Mouse (Mus musculus): ENCODE measurements around the gene Pnn.
"Not testable (repeated sequence)": the region's sequence is repeated elsewhere in the genome, so short reads cannot be mapped to it uniquely, and the experiment has no call there.

The Pnn gene

DNA sequence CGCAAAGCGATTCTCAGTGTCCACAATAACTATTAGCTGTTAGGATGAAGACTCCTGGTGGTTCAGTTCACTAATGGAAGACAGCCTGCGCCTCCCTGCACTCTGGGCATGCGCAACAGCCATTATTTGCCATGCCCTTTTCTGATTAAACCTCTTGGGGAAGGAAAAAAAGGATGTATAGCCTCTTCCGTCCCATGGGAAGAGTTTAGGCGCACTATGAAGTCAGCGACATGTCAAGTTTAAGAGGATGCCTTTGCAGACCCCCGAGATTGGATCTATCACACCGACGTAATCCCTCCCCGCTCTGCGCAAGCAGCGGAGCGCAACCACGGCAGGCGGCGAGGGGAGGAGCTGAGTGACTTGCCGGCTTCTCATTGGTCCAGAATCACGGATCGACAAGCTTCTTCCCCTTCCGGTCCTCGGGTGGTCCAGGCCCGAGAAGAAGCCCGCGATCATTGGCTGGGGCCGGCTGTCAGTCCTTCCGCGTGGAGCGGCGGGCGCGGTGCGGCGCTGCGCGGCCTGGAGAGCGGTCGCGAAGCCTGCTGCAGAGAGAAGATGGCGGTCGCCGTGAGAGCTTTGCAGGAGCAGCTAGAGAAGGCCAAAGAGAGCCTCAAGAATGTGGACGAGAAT lies at the start of gene Pnn:
Gene Pnn, plus strand, starts transcription at position 437 of the 630 bp plus-strand sequence.
- CTCF ChIA-PET: interaction anchor here (0.5 kb wide), 1 partner anchor 111 kb away, joined by 3 read pairs; no protein-coding TSS in a partner anchor

DNA sequence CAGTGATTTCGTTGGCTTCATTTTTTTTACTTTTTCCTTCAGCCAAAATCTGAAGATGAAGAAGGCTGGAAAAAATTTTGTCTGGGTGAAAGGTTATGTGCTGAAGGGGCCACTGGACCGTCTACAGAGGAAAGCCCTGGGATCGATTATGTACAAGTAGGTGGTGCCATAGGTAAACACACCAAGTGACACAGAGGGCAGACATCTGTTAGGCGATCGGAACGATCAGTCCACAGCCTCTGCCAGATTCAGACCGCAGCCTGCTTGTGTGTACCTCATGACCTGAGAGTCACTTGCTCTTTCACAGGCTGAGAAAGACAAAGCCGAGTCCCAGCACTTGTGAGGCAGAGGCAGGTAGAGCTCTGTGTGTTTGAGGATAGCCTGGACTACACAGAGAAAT lies 48.7 kb upstream of the Pnn start:
- CTCF ChIA-PET: no interaction called here

DNA sequence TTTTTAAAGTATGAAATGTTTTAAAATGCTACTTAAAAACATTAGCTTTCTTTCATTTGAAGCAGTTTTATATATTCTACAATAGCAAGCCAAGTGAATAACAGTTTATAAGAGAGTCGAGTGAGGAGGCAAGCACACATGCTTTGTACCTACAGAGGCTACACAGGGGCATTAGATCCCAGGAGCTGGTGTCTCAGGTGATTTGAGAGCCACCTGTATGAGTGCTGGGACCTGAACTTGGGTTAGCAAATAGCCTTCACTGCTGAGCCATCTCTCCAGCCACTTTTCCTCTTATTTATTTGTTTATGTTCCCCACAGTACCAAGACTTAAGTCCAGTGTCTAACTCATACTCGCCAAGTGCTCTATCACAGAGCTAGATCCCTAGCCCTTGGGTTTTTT lies 46.8 kb upstream of the Pnn start:
- CTCF ChIA-PET: no interaction called here

DNA sequence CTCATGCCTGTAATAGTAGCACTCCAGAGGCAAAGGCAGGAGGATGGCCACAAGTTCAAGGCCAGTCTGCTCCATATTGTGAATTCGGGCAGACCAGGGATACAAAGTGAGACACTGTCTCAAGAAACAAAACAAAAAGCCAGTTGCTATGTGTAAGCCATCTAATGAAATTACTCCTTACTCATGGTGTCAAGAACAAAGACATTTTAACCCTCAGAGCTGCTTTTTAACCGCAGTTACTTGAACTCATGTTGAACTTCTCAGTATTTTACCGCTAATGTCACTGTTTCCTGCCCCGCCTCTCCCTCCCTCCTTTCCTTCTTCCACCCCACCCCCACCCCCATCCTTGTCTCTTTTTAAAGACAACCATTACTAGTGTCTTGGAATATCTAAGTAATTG lies 45.4 kb upstream of the Pnn start:
- CTCF ChIA-PET: no interaction called here

DNA sequence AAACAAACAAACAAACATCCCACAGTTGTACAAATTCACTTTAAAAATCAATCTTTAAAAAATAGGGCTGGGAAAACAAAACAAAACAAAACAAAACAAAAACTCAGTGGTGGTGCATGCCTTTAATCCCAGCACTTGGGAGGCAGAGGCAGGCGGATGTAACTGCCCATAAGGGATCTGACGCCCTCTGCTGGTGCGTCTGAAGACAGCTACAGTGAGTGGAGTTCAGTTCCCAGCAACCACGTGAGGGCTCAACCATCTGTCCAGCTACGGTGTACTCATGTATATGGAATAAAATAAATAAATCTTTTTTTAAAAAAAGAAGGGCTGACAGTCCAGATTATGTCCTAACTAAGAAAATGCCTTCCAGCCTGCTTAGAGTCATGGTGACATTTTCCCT lies 34.6 kb upstream of the Pnn start:
- CTCF ChIA-PET: no interaction called here

DNA sequence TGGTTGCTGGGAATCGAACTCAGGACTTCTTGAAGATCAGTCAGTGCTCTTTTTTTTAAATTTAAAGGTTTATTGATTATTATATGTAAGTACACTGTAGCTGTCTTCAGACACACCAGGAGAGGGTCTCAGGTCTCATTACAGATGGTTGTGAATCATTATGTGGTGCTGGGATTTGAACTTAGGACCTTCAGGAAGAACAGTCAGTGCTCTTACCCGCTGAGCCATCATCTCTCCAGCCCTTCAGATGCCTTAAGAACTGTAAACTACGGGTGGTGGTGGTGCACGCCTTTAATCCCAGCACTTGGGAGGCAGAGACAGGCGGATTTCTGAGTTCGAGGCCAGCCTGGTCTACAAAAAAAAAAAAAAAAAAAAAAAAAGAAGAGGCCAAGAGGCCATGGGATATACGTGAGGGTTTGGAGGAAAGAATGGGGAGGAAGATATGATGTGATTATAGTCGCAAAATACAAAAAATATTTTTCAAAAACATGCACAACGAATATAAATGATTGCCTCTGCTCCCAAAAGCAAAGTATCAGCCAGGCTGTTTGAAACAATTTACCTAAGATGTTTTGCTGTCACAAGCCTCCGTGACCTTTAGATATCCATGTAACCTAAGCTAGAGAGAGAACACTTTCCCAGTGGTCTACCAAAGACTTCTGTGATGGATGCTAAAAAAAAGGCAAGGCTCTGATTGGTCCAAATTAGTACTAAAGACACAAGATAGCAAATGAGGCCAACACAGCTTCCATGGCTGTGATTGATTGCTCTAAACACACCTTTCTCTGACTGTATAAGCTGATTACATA lies 27.3 kb upstream of the Pnn start:
- CTCF ChIA-PET: no interaction called here

DNA sequence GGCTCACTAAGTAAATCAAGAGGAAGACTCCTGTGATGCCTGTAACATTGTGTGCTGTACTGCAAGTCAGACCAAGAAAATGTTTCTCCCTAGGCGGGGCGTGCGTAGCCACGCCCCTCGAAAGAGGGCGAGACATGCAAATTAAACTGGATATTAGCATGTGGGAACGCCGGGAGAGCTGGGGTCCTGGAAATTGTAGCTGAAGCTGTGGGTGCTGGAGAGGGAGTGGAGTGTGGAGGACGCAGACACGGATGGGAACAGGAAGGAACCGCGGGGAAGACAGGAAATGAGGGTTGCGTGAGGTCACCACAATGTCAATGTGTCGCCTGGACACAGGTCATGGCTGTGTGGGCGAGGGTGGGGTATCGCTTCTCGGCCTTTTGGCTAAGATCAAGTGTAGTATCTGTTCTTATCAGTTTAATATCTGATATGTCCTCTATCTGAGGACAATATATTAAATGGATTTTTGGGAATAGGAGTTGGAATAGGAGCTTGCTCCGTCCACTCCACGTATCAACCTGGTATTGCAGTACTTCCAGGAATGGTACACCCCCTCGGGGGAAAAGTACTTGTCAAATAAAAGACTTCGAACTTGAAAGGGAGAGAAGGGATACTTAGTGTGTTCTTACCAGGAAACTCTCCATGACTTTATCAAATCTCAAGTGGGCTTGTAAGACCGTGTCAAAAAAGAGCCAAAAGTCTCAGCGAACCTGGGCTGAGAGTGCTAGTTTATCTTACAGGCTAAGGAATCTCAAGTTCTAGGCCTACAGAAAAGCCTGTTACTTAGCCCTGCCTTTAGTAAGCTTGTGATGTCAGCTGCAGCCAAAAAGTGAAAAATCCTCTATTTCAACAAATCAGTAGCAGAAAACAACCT lies 26.5 kb upstream of the Pnn start:
- CTCF ChIA-PET: no interaction called here

DNA sequence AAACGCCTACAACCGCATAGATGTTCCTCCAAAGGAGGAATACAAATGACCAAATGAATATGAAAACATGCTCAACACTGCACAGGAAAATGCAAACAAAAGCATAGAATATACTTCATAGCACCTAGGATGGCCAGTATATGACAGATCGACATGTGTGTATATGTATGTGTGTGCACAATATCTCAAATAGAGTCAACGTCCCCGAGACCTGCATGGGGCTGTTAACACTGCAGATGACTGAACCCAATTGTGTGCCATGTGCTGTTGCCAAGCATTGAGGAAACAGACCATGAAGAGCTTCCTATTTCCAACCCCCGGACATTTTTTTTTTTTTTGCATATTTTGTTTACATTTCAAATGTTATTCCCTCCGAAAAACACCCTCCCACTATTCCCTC lies 25.8 kb upstream of the Pnn start:
- CTCF ChIA-PET: no interaction called here

DNA sequence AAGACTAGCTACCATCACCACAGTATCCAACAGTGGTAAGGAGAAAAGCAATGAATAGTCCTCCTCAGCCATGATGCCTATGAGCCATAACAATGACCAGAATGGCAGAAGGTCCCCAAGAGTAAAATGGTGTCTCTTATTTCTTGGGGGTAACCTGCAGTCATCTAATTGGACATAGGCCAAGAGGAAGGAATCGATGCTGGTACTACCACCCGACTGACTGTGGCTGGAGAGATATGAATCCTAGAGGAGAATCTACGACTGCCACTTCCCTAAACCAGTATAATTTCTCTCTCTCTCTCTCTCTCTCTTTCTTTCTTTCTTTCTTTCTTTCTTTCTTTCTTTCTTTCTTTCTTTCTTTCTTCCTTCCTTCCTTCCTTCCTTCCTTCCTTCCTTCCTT lies 14.2 kb upstream of the Pnn start:
- CTCF ChIA-PET: no interaction called here

DNA sequence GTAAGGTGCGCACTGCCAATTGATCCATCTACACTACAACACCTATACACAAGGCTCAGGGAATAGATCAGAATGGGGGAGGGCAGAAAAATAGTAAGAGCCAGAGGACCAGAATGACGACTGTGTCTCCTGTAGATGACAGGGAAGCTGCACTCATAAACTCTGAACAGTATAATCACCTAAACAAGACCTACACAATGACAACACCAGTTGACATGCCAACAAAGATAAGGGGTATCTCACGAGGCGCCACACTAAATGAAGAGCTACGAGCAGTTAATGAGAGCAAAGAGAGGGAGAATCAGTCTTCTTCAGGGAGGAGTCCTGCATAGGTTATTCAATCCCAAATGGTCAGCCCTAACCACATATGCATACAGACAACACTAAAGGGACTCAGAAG lies 13.5 kb upstream of the Pnn start:
- CTCF ChIA-PET: no interaction called here

DNA sequence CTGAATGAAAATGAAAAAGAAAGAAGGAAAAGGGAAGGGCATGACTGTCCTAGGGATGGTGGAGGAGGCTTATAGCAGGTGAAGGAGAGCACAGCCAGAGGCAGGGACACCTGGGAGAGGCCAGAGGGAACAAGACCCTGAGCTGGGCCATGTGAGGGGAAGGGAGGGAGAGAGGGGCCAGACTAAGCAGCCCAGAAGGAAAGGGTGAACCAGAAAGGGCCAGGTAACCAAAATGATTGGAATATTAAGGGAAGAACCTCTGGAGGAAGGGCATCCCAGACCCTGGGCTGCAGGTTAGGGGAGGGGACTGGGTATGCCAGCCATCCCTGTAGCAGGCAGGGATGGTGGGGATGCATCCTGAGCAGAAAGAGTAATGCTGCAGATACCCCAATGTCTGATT lies 12.7 kb upstream of the Pnn start:
- CTCF ChIA-PET: no interaction called here

DNA sequence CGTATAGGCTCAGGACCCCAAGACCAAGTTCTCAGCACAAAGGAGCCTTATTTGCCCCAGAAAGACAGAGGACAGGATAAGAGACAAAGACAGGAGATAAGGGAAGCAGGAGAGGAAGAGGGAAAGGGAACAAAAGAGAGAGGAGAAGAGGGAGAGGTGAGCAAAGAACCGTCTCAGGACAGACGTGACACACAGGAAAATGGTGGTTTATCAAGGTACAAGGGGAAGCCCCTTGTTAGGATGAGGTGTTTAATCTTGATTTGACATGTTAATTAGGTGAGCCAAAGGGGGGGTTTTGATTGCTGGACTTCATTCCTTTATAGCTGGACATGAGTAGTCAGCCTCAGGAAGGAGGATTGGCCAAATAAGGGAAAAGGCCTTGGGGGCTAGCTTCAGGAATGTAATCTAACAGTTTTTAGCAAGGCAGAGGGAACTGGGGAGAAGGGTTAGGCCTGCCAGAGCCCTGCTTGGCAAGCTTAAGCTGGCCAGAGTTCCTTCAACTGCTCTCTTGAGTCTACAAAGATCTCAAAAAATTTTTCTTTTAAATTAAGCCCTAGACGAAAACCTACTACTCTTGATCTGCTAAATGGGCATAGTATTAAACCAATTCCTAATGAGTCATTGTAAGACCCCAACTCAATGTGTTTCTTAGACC lies 11.4 kb upstream of the Pnn start:
- CTCF ChIA-PET: interaction anchor here (0.5 to 0.6 kb wide), 2 partner anchors 25 to 98 kb away, joined by 3 to 6 read pairs; no protein-coding TSS in a partner anchor

DNA sequence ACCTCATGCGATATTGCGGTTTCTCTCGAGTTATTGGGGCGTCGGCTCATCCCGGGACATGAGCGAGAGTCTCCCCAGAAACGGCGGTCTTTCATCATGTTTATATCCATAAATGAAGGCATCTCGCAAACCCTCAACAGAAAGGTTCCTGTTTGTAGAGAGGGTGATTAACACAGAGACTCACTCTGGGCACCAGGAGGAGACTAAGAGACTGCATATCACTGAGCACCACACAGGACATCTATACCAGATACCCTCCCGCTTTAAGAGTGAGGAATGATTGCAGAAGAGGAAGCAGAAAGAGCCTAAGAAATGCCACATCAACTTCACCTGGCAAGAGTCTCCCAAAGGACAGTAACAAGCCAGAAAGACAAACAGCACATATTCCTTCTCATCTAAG lies 10.5 kb upstream of the Pnn start:
- CTCF ChIA-PET: no interaction called here

DNA sequence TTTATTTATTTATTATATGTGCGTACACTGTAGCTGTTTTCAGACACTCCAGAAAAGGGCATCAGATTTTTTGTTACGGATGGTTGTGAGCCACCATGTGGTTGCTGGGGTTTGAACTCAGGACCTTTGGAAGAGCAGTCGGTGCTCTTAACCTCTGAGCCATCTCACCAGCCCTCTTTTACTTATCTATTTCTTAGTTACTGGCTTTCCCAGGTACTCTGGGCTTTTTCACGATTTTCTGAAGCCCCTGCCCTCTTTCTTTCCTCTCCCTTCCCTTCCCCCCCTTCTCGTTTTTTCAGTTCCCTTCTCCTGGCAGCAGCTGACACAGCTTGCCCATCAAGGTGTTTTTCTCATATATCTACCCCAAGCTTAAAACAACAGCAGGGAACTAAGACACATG lies 8.4 kb upstream of the Pnn start:
- CTCF ChIA-PET: not testable (repeated sequence)

DNA sequence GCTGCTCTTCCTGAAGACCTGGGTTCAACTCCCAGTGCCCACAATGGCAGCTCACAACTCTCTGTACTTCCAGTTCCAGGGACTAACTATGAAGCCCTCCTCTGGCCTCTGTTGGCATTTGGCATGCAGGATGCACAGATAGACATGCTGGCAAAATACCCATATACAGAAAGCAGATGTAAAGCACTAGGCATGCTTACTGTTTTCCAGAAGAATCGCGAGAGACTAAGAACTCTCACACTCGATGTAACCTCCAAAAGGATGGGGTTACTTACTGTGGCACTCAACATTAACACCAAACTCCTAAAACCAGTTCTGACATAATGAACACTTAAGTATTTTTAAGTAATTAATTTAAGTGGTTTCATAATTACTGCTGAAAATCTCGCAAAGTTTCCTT lies 6.4 kb upstream of the Pnn start:
- CTCF ChIA-PET: no interaction called here

DNA sequence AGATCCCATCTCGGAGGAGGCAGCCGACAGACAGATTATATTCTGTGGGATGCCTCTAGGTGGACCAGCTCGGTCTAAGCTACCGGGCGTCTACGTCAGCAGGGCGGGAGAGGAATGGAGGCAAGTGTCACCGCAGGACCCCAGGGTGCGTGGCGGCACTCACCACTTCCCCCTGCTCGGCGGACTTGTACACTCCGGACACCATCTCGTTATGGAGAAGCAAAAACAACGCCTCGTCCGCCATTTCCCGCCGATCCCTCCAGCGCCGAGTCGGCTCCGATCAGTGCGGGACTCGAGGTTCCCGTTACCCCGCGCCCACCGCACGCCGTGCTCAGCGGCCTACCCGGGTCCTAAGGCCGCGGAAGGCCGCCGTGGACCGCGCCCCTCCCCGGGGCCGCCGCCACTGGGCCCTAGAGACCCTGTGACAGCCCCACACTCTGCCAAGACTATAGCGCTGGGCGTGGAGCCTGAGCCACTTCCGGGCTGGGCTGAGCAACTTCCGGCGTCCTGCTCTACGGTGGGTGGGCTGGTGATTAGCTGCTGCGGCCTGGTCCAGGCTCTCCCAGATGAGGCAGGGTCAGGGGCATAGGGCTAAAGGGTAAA lies 5.6 kb upstream of the Pnn start, which contains the start of gene Trappc6b:
Gene Trappc6b, minus strand, starts transcription at position 480 of the 603 bp plus-strand sequence.
- CTCF ChIA-PET: interaction anchor here (1.1 to 1.3 kb wide), 2 partner anchors 32 to 84 kb away, joined by 4 to 5 read pairs; no protein-coding TSS in a partner anchor

DNA sequence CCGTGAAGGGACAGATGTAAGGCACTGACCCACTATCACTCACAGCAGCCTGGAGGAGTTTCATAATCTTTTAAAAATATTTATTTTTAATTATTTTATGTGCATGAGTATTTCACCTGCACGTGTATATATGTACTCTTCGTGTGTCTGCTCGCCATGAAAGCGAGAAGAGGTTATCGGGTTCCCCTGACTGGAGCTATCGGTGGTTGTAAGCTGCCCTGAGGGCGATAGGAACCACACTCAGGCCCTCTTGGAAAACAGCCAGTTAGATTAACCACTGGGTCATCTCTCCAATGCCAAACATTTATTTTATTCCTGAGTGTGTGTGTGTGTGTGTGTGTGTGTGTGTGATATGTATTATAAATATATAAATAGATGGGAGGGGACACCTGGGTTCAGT lies 1.8 kb upstream of the Pnn start:
- CTCF ChIA-PET: no interaction called here

DNA sequence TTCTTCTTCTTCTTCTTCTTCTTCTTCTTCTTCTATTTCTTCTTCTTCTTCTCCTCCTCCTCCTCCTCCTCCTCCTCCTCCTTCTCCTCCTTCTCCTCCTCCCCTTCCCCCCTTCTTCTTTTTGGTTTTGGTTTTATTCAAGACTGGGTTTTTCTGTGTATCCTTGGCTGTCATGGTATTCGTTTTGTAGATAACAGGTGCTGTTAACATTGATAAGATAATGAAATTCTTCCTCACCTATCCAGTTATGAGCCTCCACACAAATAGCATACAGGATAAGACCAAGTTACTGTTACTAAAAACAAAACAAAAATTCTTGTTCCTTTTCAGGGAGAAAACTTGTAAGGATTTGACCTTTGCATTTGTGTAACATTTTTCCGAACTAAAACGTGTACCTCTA lies 908 bp upstream of the Pnn start:
- CTCF ChIA-PET: no interaction called here

DNA sequence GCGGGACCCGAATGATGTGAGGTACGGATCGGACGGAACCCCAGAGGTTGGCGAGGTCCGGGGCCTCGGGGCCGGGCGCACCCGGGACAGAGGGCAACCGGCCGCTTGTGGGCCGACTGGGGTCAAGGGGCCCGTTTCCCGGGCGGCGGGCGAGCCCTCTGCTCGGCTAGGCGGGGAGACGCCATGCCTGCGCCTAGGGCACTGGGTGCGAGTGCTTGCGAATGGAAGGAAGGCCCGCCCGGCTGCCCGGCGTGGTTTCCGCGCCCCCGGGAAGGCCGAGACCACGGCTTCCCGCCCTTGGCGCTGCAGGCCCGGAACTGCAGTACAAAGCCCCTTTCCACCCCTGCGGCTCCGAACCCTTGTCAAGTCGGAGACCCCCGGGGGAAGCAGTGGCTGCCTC lies 411 bp downstream of the Pnn start:
- CTCF ChIA-PET: interaction anchor here (0.5 kb wide), 1 partner anchor 110 kb away, joined by 3 read pairs; no protein-coding TSS in a partner anchor

DNA sequence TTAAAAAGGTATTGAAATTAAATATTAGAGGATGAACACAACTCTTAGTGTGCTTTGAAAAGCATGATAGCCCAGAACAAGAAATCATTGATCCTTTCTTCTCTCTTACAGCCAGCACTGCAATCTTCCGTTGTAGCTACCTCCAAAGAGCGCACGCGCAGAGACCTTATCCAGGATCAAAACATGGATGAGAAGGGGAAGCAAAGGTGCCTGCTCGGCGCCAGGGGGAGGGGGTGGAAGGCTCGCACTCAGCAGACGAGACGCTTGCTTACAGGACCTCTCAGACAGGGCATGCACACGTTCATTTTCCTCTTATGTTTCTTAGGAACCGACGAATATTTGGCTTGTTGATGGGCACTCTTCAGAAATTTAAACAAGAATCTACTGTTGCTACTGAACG lies 2.1 kb downstream of the Pnn start:
- CTCF ChIA-PET: no interaction called here

DNA sequence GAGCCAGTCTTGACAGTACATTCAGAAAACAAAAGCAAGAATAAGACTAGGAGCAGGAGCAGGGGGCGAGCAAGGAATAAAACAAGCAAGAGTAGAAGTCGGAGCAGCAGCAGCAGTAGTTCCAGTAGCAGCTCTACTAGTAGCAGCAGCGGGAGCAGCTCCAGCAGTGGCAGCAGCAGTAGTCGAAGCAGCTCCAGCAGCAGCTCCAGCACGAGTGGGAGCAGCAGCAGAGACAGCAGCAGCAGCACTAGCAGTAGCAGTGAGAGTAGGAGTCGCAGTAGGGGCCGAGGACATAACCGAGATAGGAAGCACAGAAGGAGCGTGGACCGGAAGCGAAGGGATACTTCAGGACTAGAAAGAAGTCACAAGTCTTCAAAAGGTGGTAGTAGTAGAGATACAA lies 5.6 kb downstream of the Pnn start:
- CTCF ChIA-PET: no interaction called here

DNA sequence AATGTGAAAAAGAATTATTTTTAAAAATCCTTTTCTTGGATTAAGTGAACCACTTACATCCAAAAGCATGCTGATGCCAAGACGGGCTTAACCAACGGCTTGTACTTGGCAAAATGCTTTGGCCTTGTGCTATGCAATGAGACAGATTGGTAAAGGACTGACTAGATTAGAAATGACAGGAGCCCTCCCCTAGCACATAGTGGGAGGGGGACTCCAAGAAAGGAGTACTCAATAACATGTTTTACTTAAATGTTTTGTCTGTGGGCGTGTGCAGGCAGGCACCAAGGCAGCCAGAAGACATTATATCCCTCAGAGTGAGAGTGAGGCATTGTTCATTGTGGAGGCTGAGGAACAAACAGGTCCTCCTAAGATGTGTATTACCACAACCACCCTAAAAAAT lies 7.4 kb downstream of the Pnn start:
- CTCF ChIA-PET: no interaction called here

Data from spleen, embryonic (tissue).